Mouse (Mus musculus) heart, embryonic 10.5 days (tissue): ENCODE data around the gene Erc2. TPM values are rescaled to one million over a fixed set of nuclear protein-coding genes. Genes with fewer than 3 reads are reported as not detected.

Source experiments
- DNase-seq: peaks from one replicate; pipeline ENCODE4 v3.0.0-alpha.2; 2017; ENCODE audit warnings: low spot score
- H3K27ac ChIP-seq: fragments of 300-500 bp; sonication (generic); 2 replicates; pipeline ENCODE4 v1.5.1; 2016; ENCODE audit warnings: mild to moderate bottlenecking
- H3K27me3 ChIP-seq: fragments of 300-500 bp; sonication (generic); 2 replicates; pipeline ENCODE4 v1.6.1; 2016; ENCODE audit warnings: mild to moderate bottlenecking; ENCODE audit not compliant: poor library complexity, insufficient read depth, severe bottlenecking
- H3K36me3 ChIP-seq: fragments of 300-500 bp; sonication (generic); 2 replicates; pipeline ENCODE4 v1.6.1; 2016; ENCODE audit warnings: mild to moderate bottlenecking, moderate library complexity
- H3K4me1 ChIP-seq: fragments of 300-500 bp; sonication (generic); 2 replicates; pipeline ENCODE4 v1.6.1; 2016; ENCODE audit warnings: mild to moderate bottlenecking
- H3K4me3 ChIP-seq: fragments of 300-500 bp; sonication (generic); 2 replicates; pipeline ENCODE4 v1.5.1; 2016; ENCODE audit warnings: mild to moderate bottlenecking, moderate library complexity
- H3K9me3 ChIP-seq: fragments of 300-500 bp; sonication (generic); 2 replicates; pipeline ENCODE4 v1.6.1; 2016; ENCODE audit warnings: mild to moderate bottlenecking, moderate library complexity
- WGBS: fragments of 180-500 bp; shearing (Covaris S2); methylation state at CpG from one replicate; pipeline ENCODE4 v1.1.7; 2016; 5-methylcytosine and 5-hydroxymethylcytosine counted together
- polyA plus RNA-seq: library from polyadenylated mRNA; unstranded; fragments of >200 nt; fragmentation: Nextera tagmentation; extraction: Ambion mirVana; gene quantifications from 2 replicates; pipeline ENCODE4 v1.2.1, GENCODE M21; 2016

Erc2 gene
- polyA plus RNA-seq, 1 experiment from 2014 or later: 4.8 TPM

DNA sequence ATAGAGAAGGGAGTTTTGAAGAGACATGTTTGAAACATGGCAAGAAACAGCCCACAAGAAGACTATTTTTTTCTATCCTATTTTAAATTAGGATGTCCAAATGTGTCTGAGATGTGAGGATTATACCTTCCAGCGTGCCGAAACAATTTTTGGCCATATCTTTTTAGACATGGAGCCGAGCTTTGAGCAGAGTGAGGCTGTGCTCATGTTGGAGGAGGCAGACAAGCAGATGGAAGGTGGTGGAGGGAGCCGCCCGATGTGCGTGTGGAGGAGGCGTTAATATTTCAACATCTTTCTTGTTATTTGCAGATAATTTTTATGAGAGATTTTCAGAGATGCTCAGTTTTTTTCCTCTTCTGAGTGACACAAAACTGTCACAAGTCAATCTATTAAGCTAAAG, 50.5 kb downstream of the Erc2 start:
- Histone ChIP-seq H3K27me3 (no peaks in the 10 kb centered on the region), H3K4me3 (no peak overlapping the region), H3K36me3 (no peaks in the 10 kb centered on the region), H3K4me1 (no peaks in the 10 kb centered on the region), H3K27ac (no peak overlapping the region), H3K9me3 (no peaks in the 10 kb centered on the region)
- DNase-seq: no peak
- WGBS: 85% methylated on average over 7 of the region's 7 CpGs

DNA sequence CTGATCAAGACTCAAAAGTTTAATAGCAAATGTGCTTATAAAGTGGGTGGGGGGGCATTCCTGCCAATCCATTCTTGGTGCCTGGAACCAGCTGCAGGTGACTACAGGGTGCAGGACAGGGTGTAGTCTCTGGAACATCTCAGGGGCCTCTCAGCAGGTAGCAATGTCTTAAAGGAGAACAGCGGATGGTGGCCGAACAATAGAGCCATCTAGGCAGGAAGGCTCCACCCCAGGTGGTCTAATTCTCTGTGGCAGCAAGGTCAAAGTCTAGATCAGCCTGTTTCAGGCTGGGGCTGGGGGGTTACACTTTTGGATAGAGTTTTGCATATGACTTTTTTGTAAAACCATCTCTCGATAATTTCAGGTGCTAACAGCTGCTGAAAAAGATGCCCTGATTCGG, 51.9 kb downstream of the Erc2 start:
- no peak overlapping the region for H3K27ac ChIP-seq
- 72% methylated on average over 4 of the region's 4 CpGs for WGBS
- no peaks in the 10 kb centered on the region for H3K36me3 ChIP-seq
- no peaks in the 10 kb centered on the region for H3K4me1 ChIP-seq
- no peak overlapping the region for H3K4me3 ChIP-seq
- no peaks in the 10 kb centered on the region for H3K9me3 ChIP-seq
- DNase-seq: no peak
- no peaks in the 10 kb centered on the region for H3K27me3 ChIP-seq

DNA sequence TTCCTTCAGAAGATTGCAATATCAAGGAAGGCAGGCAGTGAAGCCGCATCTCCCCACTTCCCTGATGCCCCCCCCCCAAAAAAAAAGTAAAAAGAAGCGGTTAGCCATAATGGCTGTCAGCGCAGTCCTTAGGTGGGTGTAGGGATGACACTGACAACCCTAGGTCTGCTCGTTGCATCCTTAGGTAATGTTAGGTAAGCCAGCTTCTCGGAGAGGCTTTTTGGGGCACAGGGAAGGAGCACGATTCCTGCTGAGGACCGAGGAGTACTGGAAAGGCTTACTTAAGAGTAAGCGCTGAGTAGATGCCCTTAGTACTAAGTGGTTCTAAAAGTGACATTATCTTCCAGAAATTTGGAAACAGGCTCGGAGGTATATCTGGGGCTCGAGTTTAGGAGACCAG, 52.3 kb downstream of the Erc2 start:
- H3K27me3 ChIP-seq: no peaks in the 10 kb centered on the region
- no peaks in the 10 kb centered on the region for H3K4me1 ChIP-seq
- H3K9me3 ChIP-seq: no peaks in the 10 kb centered on the region
- H3K27ac ChIP-seq: no peak overlapping the region
- whole genome bisulfite sequencing: 78% methylated on average over 10 of the region's 10 CpGs
- no peak overlapping the region for H3K4me3 ChIP-seq
- DNase-seq: no peak
- H3K36me3 ChIP-seq: no peaks in the 10 kb centered on the region

DNA sequence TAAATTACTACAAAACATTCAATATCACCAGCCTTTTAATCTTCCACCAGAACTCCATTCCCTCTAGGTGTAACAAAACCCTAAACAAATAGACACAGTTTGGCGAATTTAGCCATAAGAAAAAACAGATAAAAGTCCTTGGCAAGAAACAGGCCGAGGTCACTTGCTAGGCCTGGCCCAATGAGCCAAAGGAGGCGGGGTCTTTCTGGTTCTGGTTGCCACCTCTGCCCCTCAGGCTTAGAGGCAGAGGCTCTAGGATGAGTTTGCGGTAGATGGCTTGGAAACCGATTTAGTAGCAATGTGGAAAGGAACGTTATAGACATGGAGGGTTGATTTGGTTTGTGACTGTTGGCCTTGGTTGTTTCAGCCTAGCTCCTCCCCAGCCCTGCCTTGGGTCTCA, 52.8 kb downstream of the Erc2 start:
- 86% methylated on average over 6 of the region's 6 CpGs for WGBS
- Histone ChIP-seq H3K27ac (no peak overlapping the region), H3K27me3 (no peaks in the 10 kb centered on the region), H3K4me1 (no peaks in the 10 kb centered on the region), H3K9me3 (no peaks in the 10 kb centered on the region), H3K36me3 (no peaks in the 10 kb centered on the region), H3K4me3 (no peak overlapping the region)
- DNase-seq: no peak

DNA sequence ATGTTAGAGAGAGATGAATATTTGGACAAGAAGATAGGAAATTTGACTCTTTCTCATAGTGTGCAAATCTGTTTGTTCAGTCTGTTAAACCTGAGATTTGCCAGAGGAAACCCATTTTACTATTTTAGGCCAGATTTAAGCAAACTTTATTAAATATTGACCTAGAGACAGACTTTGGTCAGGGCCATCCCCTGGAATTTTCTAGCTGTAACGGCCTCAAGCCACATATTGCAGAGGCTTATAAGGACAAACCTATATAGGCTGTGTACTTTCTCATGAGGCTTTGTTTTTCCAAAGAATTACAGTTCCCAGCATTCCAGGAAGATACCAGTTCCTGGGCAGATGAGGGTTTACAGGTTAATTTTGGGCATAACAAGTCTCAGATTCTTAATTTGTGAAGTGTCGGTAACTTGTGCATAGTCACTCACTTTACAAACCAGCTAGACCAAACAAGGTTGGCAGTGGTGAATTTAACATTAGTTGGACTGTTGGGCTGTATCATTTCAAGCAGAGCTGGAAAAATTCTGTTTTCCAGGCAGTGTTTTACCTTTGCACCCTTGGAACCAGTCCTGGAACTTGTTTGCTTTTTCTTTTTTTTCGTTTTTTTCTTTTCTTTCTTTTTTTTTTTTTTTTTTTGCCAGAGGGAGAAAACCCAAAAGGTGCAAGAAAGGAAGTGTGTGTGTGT, 60.3 kb downstream of the Erc2 start:
- DNase-seq: no peak
- 80% methylated on average over 3 of the region's 3 CpGs for WGBS
- H3K4me1 ChIP-seq: no peaks in the 10 kb centered on the region
- H3K27me3 ChIP-seq: no peaks in the 10 kb centered on the region
- no peaks in the 10 kb centered on the region for H3K9me3 ChIP-seq
- H3K36me3 ChIP-seq: no peaks in the 10 kb centered on the region
- H3K27ac ChIP-seq: no peak overlapping the region
- H3K4me3 ChIP-seq: no peak overlapping the region

DNA sequence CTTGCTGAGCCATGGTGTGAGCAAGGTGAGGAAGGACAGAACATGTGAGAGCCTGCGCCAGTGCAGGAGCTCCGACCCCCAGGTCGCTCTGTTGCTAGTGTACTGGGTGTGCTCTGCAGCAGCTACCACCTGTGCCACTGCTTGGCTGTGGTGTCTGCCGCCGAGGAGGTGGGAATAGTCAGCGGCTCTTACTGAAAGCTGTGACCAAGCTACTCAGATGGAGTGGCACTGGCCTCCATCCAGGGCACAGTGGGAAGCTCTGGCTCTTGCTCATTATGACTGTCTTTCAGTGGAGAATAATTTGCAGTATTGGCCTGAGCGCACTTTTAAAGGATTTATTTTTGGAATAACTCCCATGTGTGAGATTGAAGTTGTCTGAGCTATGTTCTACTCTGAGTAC, 73.6 kb downstream of the Erc2 start:
- no peak for DNase-seq
- 88% methylated on average over 7 of the region's 7 CpGs for WGBS
- Histone ChIP-seq H3K27me3 (no peaks in the 10 kb centered on the region), H3K36me3 (no peaks in the 10 kb centered on the region), H3K4me1 (no peaks in the 10 kb centered on the region), H3K4me3 (no peak overlapping the region), H3K9me3 (no peaks in the 10 kb centered on the region), H3K27ac (no peak overlapping the region)

DNA sequence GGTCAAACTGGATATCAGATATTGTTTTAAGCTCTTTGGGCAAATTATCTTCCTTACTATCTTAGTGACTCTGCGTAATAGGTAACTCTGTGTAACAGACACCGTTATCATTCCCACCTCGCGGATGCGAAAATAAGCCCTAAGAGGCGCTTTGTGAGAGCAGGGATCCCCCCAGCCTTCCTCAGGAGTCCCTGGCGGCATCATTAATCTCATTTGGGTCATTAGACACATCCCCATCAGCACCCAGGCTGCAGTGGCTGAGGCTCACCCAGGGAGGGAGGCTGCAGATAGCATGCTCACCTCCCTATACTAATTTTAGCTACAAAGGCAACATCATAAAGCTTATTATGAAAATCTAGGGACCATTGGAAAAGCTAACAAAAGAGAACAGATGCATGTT, 95.1 kb downstream of the Erc2 start:
- Histone ChIP-seq H3K4me1 (no peaks in the 10 kb centered on the region), H3K27me3 (no peaks in the 10 kb centered on the region), H3K27ac (no peak overlapping the region), H3K4me3 (no peak overlapping the region), H3K9me3 (no peaks in the 10 kb centered on the region), H3K36me3 (no peaks in the 10 kb centered on the region)
- DNase-seq: no peak
- WGBS: 73% methylated on average over 7 of the region's 7 CpGs

DNA sequence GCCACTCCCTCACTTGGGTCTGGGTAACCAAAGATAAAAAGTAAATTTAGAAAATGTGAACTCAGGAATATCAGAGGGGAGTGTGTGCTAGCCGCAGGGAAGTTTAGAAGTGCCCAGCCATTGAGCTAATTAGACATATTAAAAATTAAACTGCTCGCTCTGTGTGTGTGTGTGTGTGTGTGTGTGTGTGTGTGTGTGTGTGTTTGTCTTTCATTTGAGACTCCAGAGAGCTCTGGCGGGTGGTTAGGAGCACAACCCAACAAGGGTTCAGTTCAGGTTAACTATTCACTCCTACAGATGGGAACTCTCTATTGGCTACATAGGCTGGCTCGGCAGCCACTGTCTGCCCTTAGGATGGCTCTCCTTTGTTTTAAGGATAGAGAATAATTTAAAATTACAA, 97.4 kb downstream of the Erc2 start:
- 68% methylated on average over 4 of the region's 4 CpGs for WGBS
- Histone ChIP-seq H3K9me3 (no peaks in the 10 kb centered on the region), H3K27me3 (no peaks in the 10 kb centered on the region), H3K4me1 (no peaks in the 10 kb centered on the region), H3K27ac (no peak overlapping the region), H3K36me3 (no peaks in the 10 kb centered on the region), H3K4me3 (no peak overlapping the region)
- no peak for DNase-seq

DNA sequence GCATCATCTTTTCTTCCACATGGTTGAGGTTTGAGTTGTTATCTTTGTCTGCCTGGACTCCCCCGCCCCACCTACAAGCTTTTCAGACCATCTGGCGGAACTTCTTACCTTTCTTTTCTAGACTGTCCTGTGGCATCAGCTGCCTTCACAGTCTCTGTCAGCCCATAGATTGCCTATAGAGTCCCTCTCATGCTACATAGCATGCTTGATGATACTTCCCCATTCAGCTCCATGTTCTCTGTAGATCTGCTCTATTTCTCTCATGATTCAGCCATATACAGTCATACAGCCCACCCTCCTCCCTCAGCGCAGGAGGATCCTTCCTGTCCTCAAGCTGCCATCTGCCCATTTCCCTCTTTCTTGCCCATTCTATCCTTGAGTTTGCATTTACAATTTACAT, 98.7 kb downstream of the Erc2 start:
- no peak for DNase-seq
- 88% methylated on average over 3 of the region's 3 CpGs for WGBS
- Histone ChIP-seq H3K36me3 (no peaks in the 10 kb centered on the region), H3K27me3 (no peaks in the 10 kb centered on the region), H3K4me3 (no peak overlapping the region), H3K4me1 (no peaks in the 10 kb centered on the region), H3K27ac (no peak overlapping the region), H3K9me3 (no peaks in the 10 kb centered on the region)

DNA sequence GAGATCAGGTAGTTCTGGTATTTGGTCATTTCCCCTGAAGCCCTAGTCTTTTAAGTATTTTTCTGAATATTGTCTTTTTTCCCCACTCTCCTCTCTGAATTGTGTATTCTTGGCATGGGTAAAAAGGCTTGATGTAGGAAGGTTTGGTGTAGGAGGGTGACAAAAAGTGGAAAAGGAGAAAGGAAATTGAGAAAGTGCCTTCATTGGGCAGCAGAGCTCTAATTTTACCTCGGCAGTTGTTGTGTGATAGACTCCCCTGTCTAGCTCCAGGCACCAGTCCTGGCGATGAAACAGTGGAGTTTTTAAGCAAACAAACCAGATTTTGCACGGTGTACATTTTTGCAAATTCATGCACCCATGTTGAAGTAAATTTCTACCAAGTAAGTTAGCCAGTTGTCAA, 99.5 kb downstream of the Erc2 start:
- Histone ChIP-seq H3K9me3 (no peaks in the 10 kb centered on the region), H3K4me3 (no peak overlapping the region), H3K4me1 (no peaks in the 10 kb centered on the region), H3K27ac (no peak overlapping the region), H3K36me3 (no peaks in the 10 kb centered on the region), H3K27me3 (no peaks in the 10 kb centered on the region)
- 76% methylated on average over 3 of the region's 3 CpGs for WGBS
- DNase-seq: no peak

DNA sequence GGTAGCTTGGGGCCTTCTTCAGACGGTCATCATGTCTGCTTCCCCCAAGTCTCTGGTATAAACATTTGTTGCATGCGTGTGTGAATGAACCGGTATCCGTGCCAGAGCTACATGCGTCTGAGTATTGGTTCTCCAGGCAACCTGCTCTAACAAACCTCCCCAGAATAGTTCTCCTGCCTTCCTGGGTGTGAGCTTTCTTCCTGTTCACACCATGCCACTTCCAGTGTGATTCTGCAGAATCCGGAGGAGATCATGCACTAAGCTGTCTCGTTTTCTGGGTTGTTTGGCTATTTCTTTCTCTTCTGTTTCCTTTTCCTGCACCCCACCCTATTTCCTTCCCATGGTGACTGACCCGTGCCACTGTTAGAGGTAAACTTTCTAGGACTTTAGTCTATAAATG, 105.3 kb downstream of the Erc2 start:
- peaks cover 6% of the 10 kb centered on the region; the same call in 1 of the 2 replicates for H3K4me1 ChIP-seq
- no peak for DNase-seq
- no peaks in the 10 kb centered on the region for H3K27me3 ChIP-seq
- H3K9me3 ChIP-seq: no peaks in the 10 kb centered on the region
- H3K4me3 ChIP-seq: no peak overlapping the region
- 74% methylated on average over 8 of the region's 8 CpGs for WGBS
- H3K27ac ChIP-seq: no peak overlapping the region
- no peaks in the 10 kb centered on the region for H3K36me3 ChIP-seq

DNA sequence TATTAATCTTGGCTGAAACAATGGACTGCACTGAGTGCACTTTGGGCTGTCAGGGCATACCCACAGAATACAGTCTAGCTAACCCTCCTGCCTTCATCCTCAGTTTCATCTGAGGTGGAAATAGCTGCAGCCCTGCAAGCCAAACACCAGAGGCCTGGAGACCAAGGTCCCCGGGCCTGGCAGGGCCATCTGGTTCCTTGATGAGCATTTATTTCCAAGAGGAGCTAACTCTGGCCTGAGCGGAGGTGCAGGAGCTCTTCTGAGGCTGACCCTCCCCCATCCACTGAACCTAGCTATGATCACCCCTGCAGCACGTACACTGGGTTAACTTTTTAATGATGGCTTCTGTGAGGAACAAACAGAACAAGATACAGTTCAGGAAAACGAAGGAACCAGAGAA, 108.9 kb downstream of the Erc2 start:
- Histone ChIP-seq H3K9me3 (no peaks in the 10 kb centered on the region), H3K36me3 (no peaks in the 10 kb centered on the region), H3K4me3 (no peak overlapping the region), H3K4me1 (peaks cover 6% of the 10 kb centered on the region; the same call in 1 of the 2 replicates), H3K27ac (no peak overlapping the region), H3K27me3 (no peaks in the 10 kb centered on the region)
- DNase-seq: no peak
- 45% methylated on average over 4 of the region's 4 CpGs for WGBS

DNA sequence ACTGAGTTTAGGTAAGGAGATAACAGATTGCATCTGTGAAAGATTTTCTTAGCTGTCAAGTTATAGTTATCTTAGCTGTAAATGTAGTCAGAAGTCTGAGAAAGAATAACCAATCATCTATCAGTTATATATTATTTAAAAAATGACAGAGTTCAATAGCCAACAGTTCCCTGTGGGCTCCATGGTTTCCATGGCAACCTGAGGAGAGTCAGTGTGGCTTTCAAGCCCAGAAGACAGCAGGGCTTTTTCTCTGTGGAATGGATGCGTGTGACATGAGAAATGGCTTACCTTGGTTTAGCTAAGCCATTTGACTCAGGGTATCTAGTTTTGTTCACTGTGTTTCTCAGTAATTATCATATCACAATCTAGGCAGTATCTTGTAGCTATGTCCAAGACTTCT, 117.2 kb downstream of the Erc2 start:
- H3K36me3 ChIP-seq: no peaks in the 10 kb centered on the region
- no peaks in the 10 kb centered on the region for H3K4me1 ChIP-seq
- WGBS: 79% methylated on average over 1 of the region's 1 CpGs
- no peak overlapping the region for H3K27ac ChIP-seq
- H3K27me3 ChIP-seq: no peaks in the 10 kb centered on the region
- H3K4me3 ChIP-seq: no peak overlapping the region
- no peak for DNase-seq
- no peaks in the 10 kb centered on the region for H3K9me3 ChIP-seq

DNA sequence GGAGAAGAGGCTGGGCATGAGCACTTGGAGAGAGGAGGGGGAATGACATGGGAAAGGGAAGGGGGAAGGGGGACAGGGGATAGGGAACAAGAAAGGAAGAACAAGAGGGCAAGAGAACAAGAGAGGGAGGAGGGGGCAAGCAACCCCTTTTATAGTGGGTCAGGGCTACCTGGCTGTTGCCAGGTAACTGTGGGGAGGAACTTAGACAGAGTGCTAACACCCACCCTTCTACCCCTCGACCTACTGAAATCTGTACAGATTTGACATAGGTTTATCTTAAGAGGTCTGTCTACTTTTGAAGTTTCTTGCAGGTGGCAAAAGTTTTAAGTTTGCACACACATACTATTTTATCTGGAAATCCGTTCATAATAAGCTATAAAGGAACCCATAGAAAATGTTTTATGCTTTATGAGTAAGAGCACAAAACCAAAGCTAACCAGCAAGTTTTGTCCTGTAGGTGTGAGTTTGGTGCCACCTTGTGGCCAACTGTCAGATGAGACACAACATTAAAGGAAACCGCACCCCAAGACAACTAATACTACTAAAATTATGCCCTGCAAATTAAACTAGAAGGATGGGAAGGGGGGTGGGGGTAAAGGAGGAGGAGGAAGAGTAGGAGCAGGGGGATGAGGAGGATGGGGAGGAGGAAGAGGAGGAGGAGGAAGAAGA, 119.2 kb downstream of the Erc2 start:
- Histone ChIP-seq H3K4me3 (no peak overlapping the region), H3K36me3 (no peaks in the 10 kb centered on the region), H3K4me1 (no peaks in the 10 kb centered on the region), H3K27me3 (no peaks in the 10 kb centered on the region), H3K9me3 (no peaks in the 10 kb centered on the region), H3K27ac (no peak overlapping the region)
- DNase-seq: no peak
- 26% methylated on average over 3 of the region's 3 CpGs for WGBS
